Mouse (Mus musculus): ENCODE measurements around the gene St3gal3.

Gene St3gal3

GRCm38 (mm10) chr4:118134485-118135365 lies at the start of gene St3gal3:
St3gal3 (minus strand) TSS chr4:118134914.
- DNase-seq = peak; percentile 86 to 87

DNA sequence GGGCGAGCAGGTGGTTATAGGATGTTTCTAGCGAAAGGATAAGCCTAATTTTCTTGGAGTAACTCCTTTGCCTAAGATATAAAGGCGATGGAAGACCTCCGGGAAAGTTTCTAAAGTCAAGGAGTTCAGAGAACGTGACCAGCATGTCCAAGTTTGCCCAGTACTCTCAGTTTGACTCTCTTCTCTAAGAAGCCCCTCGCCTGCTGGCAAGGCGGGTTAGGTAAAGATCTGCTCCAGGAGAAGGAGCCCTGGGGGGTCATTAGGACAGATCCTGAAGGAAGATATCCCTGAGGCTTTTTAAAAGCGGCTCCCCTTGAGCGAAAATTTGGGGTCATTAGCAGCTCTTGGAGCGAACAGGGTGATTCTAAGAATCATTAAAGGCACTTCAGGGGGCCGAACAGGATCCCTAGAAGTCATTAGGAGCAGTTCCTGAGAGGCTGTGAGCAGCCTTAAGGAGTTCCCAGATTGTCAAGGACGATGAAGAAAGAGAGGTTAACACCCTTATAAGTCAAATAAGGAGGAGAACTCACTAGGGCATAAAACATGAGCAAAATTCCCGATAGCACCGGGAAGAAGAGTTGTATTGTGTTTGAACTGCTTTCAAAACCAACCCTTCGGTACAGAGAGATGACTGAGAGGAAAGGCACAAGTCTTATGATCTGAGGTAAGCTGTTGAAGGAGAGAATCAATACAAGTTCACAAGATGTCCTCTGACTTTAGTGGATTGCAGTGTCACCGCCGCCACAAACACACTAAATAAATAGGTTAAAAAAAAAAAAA lies 45.8 kb upstream of the St3gal3 start:
- DNase-seq = no peak

- peak; percentile 87 to 89 for DNase-seq
Measured at GRCm38 (mm10) chr4:118179467-118180300, 45.0 kb upstream of the St3gal3 start, which contains the start of gene Kdm4a. Kdm4a (minus strand) TSS chr4:118180043.

GRCm38 (mm10) chr4:118178952-118179466 lies 44.3 kb upstream of the St3gal3 start:
- no peak for DNase-seq

DNA sequence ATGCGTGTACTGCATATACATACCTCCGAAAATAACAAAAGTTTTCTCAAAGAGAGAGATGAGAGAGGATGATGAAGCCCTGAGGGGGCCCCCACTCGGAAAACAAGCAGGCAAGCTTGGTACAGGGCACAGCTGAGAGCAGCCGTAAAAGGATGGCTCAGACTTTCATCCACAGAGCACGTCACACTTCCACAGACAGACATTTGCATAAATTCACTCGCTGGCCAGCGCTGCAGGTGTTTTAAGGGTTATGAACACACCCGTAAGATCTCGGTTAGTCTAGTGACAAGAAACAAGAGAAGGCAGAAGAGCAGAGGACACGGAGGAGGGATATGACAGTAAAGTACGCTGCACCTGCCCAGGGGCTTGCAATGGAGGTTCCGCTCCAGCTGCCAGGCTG lies 37.7 kb upstream of the St3gal3 start:
- peak; percentile 11 to 18 for DNase-seq

GRCm38 (mm10) chr4:118171006-118171405 lies 36.3 kb upstream of the St3gal3 start:
- peak; percentile 53 to 57 for DNase-seq

DNA sequence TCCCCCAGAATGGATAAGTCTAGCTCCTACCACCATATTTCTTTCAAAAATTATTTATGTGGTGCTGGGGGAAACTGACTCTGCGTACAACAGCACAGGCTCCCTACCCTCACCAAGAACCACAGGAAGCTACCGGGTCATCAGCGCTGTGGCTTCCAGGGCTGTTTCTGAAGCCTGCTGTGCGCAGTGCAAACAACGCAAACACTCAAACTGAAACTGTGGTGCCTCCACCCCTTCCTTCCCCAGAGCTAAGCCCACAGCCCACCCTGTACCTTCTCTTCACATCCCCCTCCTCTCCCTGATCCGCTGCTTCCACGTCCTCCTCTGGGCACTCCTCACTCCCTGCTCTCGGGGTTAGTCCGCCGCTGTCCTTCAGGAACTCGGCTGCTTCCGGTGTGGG lies 27.4 kb upstream of the St3gal3 start:
- DNase-seq = no peak

- no peak for DNase-seq
Measured at GRCm38 (mm10) chr4:118157666-118158065, 23.0 kb upstream of the St3gal3 start.

DNA sequence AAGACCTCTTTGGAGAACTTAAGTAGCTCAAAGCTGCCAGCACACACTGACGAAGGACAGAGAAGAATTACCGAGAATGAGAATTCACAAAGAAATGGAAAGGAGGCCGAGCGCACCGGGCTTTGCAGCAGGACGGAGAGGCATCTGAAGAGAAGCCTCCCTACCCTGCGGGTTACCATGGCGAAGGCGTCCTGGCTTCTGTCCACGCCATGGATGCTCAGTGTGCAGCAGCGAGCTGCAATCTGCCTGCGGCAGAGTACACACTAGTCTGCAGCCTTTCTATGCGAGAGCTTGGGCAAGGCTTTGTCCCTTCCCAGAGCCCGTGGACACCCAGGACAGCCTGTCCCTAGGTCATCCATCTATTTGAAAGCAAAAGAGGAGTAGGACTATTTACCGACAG lies 21.8 kb upstream of the St3gal3 start:
- no peak for DNase-seq

DNA sequence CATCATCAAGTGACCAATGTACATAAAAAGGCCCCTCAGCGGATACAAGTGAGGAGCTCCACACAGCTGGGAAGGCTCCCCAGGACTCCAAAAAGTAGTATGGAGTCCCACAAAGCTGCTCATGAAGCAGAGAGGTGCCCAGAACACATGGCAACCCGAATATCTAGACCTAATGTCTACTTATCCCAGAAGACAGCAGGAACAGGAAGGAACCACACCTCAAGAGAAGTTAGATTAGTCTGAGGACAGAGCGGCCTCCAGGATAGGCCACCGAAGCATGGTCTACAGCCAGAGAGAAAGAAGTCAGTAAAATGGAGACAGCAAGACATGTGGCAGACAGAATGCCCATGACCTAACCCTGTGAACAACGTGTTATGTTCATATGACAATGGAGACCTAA lies 20.2 kb upstream of the St3gal3 start:
- no peak for DNase-seq

GRCm38 (mm10) chr4:118152020-118152785 lies 17.5 kb upstream of the St3gal3 start:
- peak; percentile 37 to 38 for DNase-seq

- DNase-seq = no peak
Measured at GRCm38 (mm10) chr4:118150804-118151203, 16.1 kb upstream of the St3gal3 start.

DNA sequence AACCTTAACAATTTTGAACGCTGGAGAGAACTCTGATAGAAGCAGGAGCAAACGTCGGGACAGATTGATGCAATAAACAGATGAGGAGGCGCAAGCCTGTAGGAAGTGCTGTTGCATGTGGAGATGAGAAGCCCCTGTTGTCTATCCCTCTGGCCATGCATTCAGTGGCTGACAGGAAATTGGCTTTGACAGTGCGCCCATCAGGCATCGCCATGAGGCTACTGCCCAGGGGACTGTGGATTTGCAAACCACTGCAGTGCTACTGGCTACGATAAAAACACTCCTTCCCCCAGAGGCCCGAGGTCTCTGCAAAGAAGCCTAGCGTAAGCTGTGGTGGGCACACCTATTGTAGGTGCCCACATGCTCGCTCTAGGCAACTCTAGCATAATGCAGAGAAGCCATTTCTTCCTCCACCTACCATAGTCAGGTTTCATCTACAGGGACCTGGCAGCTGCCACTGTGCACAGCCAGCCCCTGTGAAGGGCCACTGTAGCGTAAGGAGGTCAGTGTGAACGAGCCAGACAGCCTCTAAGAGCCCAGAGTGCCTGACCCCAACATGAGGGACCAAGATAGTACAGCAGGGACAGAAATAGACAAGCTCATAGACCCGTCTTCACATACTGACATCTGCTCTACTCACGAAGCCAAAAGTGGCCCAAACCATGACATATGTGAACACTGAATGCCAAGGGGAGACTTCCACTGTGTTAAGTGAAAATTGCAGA lies 15.4 kb upstream of the St3gal3 start:
- no peak for DNase-seq

GRCm38 (mm10) chr4:118149055-118149576 lies 14.4 kb upstream of the St3gal3 start:
- DNase-seq = no peak

DNA sequence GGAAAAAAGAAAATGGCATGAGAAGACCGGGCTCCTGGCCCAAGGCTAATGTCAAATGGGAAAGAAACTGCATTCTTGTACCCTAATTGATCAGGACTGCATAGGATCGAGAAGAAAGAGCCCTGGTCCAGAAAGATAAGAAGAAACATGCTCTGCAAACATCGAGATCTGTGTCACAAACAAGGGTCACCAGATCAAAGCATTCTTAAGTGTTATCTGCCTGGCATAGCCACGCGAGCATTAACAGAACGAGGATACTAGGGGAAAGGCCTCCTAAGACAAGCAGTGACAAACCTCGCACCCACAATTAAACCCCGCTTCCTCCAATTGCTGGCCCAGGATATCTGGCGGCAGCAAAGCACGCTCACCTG lies 13.6 kb upstream of the St3gal3 start:
- no peak for DNase-seq

- DNase-seq = no peak
Measured at GRCm38 (mm10) chr4:118147547-118148316, 13.0 kb upstream of the St3gal3 start.

- no peak for DNase-seq
Measured at GRCm38 (mm10) chr4:118147090-118147489, 12.4 kb upstream of the St3gal3 start.

- DNase-seq = peak; percentile 70 to 72
Measured at GRCm38 (mm10) chr4:118144324-118144723, 9.6 kb upstream of the St3gal3 start.

GRCm38 (mm10) chr4:118143679-118144078 lies 9.0 kb upstream of the St3gal3 start:
- no peak for DNase-seq

DNA sequence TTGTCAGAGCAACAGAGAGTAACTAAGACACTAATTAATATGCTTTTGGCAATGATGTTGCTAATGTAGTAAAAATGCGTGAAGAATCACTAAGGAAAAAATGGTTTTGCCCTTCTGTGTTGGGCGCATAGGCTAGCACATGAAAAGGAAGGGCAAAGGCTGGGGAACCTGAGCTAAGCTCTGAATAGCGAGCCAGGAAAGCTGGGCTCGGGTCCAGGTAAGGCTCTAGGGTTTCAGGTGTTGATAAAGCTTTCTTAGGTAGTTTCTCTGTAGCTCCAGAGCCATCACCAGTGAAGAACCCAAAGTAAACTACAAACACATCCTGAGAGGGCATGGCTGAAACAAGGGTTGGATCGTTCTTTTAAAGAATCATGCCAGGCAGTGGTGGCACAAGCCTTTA lies 6.8 kb upstream of the St3gal3 start:
- no peak for DNase-seq
